Mouse (Mus musculus): ENCODE measurements around the gene Fbxw10. TPM values are rescaled to one million over a fixed set of nuclear protein-coding genes. Genes with fewer than 3 reads are reported as not detected.
A peak's percentile ranks its signal among the peaks of the same experiment; 100 is the strongest.

The Fbxw10 gene
- not detected for polyA plus RNA-seq (2012; fragmentation: generic; extraction: Trizol)

DNA sequence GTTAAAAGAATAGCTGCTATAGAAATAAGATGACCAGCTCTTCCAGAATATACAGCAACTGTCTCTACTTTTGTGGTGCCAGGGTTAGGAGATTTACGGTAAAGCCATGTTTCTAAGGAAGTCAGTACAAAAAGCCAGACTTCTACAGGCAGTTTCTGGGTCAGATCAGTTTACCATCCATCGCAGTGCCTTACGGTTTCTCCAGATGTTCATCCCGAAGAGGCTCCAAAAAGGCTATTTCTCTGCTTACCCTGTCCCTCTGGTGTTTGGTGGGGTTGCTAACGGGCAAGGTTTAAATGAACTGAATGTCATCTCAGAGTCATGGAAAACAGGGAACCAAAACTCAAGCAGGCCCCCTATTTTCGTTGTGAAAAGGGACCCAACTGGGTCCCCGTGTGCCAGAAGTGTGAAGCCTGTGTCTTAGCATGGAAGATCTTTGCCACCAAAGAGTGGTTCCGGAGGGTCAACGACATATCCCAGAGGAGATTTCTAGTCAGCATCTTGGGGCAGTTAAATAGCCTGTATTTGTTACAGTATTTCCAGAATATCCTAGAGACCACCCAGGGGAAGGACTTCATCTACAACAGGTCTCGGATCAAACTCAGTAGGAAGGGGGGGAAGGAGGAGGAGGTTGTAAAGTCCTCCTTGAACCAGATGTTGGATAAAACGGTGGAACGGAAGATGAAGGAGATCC, at the start of gene Fbxw10:
TSS of gene Fbxw10 (plus strand) at position 109 of the 694 bp plus-strand sequence.
- Histone ChIP-seq H3K4me3 (no peak within 1 kb of the TSS), H3ac (ENCODE audit: control insufficient read depth, insufficient read length) (no peak within 1 kb of the TSS), H3K79me2 (ENCODE audit: control insufficient read depth, insufficient read depth) (no peaks in the 10 kb centered on the region), H3K27me3 (ENCODE audit: control insufficient read depth, insufficient read depth, insufficient read length) (peaks cover 5% of the 10 kb centered on the region), H3K4me2 (ENCODE audit: low read depth) (peak within 1 kb of the TSS; percentile 46), H3K36me3 (ENCODE audit: control insufficient read depth, insufficient read depth) (peaks cover under 1% of the 10 kb centered on the region)
- no peak for TF ChIP-seq REST (IDR thresholded peaks at IDR 0.05; ENCODE audit: insufficient read depth, insufficient read length)
- no peak for TF ChIP-seq E2F4 (IDR thresholded peaks at IDR 0.05; ENCODE audit: insufficient read depth)
- TF ChIP-seq POLR2AphosphoS2 (IDR thresholded peaks at IDR 0.05; ENCODE audit: insufficient read length, low read depth), result no peak
- TF ChIP-seq USF1 (IDR thresholded peaks at IDR 0.05; ENCODE audit: low read depth), result no peak
- no peak for TF ChIP-seq MYOG (IDR thresholded peaks at IDR 0.05; ENCODE audit: control insufficient read depth in 1 of 3, insufficient read depth in 1 of 3, insufficient read length in 2 of 3, low read depth in 2 of 3)

DNA sequence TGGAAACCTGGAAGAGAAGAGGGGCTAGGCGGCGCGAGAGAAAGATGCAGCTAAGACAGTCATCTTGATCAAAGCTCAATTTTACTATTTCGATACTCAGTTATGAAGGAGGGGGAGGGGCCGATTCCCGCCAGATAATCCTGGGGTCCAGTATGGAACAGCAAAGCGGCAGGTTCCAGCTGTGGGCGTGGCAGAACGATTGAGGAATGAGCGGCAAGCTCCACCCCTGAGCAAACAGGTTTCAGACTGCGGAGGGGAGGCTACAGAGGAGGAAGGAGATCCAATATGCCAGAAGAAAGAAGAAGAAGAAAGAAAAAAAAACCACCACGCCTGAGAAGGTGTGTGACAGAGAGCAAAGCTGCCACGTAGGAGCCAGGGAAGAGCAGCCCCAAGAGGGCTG, 42.8 kb upstream of the Fbxw10 start:
- H3K4me2 ChIP-seq (ENCODE audit: low read depth), result no peak overlapping the region

DNA sequence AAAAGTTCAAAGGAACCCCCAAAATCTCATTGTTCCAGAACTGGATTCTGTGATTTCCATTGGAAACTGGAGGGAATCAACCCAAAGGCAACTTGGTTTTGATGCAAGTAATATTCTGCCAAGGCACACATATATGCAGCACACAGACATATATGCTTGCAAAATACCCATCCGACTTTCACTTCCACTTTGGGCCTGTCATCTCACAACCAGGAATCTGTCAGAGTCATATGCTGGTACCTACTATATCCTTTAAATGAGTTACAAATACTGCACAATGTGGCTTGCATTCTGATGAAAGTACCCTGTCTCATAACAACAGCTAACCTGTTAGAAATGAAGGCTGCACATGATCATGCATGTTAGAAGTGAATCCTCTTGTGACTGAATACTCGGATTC, 38.9 kb upstream of the Fbxw10 start:
- H3K79me2 ChIP-seq (ENCODE audit: control insufficient read depth, insufficient read depth), result no peaks in the 10 kb centered on the region
- no peaks in the 10 kb centered on the region for H3K36me3 ChIP-seq (ENCODE audit: control insufficient read depth, insufficient read depth)
- H3K27me3 ChIP-seq (ENCODE audit: control insufficient read depth, insufficient read depth, insufficient read length), result no peaks in the 10 kb centered on the region
- H3K4me2 ChIP-seq (ENCODE audit: low read depth), result no peak overlapping the region
- TF ChIP-seq REST (IDR thresholded peaks at IDR 0.05; ENCODE audit: insufficient read depth, insufficient read length) (no peak), SRF (IDR thresholded peaks at IDR 0.05; ENCODE audit: control insufficient read depth, insufficient read length, low read depth) (no peak), E2F4 (IDR thresholded peaks at IDR 0.05; ENCODE audit: insufficient read depth) (no peak), CEBPB (IDR thresholded peaks at IDR 0.05; ENCODE audit: insufficient read depth, poor library complexity, severe bottlenecking) (no peak), TCF3 (IDR thresholded peaks at IDR 0.05; ENCODE audit: insufficient read length, low read depth) (no peak), POLR2A (IDR thresholded peaks at IDR 0.05; ENCODE audit: insufficient read length, low read depth) (no peak), MYOD1 (IDR thresholded peaks at IDR 0.05; ENCODE audit: control insufficient read depth in 1 of 3, insufficient read length in 2 of 3, low read depth in 2 of 3) (no peak), MYOG (IDR thresholded peaks at IDR 0.05; ENCODE audit: control insufficient read depth in 1 of 3, insufficient read depth in 1 of 3, insufficient read length in 2 of 3, low read depth in 2 of 3) (no peak), MAX (IDR thresholded peaks at IDR 0.05; ENCODE audit: low read depth) (no peak), TCF12 (IDR thresholded peaks at IDR 0.05; ENCODE audit: insufficient read depth, poor library complexity, severe bottlenecking) (no peak), POLR2AphosphoS2 (IDR thresholded peaks at IDR 0.05; ENCODE audit: insufficient read length, low read depth) (no peak)
- H3ac ChIP-seq (ENCODE audit: control insufficient read depth, insufficient read length), result no peak overlapping the region
- no peak overlapping the region for H3K4me3 ChIP-seq

More for the DNA sequence above, 42.8 kb upstream of the Fbxw10 start:
- Histone ChIP-seq H3K36me3 (ENCODE audit: control insufficient read depth, insufficient read depth) (no peaks in the 10 kb centered on the region), H3K27me3 (ENCODE audit: control insufficient read depth, insufficient read depth, insufficient read length) (no peaks in the 10 kb centered on the region), H3K4me3 (no peak overlapping the region), H3ac (ENCODE audit: control insufficient read depth, insufficient read length) (no peak overlapping the region), H3K79me2 (ENCODE audit: control insufficient read depth, insufficient read depth) (no peaks in the 10 kb centered on the region)
- TF ChIP-seq REST (IDR thresholded peaks at IDR 0.05; ENCODE audit: insufficient read depth, insufficient read length) (no peak), TCF12 (IDR thresholded peaks at IDR 0.05; ENCODE audit: insufficient read depth, poor library complexity, severe bottlenecking) (no peak), CEBPB (IDR thresholded peaks at IDR 0.05; ENCODE audit: insufficient read depth, poor library complexity, severe bottlenecking) (no peak), TCF3 (IDR thresholded peaks at IDR 0.05; ENCODE audit: insufficient read length, low read depth) (no peak), USF1 (IDR thresholded peaks at IDR 0.05; ENCODE audit: low read depth) (no peak), MYOG (IDR thresholded peaks at IDR 0.05; ENCODE audit: control insufficient read depth in 1 of 3, insufficient read depth in 1 of 3, insufficient read length in 2 of 3, low read depth in 2 of 3) (no peak), MYOD1 (IDR thresholded peaks at IDR 0.05; ENCODE audit: control insufficient read depth in 1 of 3, insufficient read length in 2 of 3, low read depth in 2 of 3) (no peak), MAX (IDR thresholded peaks at IDR 0.05; ENCODE audit: low read depth) (no peak)

DNA sequence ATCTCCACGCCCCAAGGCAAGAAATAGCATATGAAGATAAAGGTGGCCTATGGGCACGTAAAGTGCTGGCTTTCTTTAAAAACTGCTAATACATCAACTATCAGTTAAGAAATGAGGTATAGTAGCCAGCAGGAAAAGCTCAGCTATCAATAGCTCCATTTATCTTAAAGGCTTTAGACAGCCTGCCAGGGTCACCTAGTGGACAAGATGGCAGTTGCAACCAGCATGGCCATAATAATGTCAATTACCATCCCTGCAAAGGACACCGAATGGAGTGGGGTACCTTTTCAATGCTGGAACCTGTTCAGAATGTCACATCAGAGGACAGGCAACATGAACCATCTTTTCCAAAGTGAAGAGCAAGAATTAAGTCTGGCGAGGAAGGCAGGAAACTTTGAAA, 37.7 kb upstream of the Fbxw10 start:
- no peak for TF ChIP-seq REST (IDR thresholded peaks at IDR 0.05; ENCODE audit: insufficient read depth, insufficient read length)
- no peak for TF ChIP-seq MYOD1 (IDR thresholded peaks at IDR 0.05; ENCODE audit: control insufficient read depth in 1 of 3, insufficient read length in 2 of 3, low read depth in 2 of 3)
- TF ChIP-seq E2F4 (IDR thresholded peaks at IDR 0.05; ENCODE audit: insufficient read depth), result no peak
- no peak for TF ChIP-seq SRF (IDR thresholded peaks at IDR 0.05; ENCODE audit: control insufficient read depth, insufficient read length, low read depth)
- Histone ChIP-seq H3K36me3 (ENCODE audit: control insufficient read depth, insufficient read depth) (no peaks in the 10 kb centered on the region), H3K4me2 (ENCODE audit: low read depth) (no peak overlapping the region)

DNA sequence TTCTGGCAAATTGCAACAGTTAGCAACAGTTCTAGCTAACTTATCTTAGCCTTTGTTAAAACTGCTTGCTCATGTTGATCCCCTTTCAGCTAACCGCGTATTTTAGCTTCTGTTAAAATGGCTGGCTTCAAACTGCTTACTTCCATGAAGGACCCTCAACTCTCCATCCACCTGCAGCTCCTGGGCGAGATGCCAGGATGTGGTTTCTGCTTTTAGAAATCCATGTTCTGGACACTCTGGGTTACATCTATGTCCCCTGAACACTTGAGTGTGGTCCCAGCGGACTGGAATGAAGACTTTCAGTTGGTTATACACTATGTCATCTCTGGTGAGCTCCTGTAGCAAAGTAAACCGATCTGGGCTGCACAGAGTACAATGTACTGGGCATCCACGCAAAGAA, 34.6 kb upstream of the Fbxw10 start:
- Histone ChIP-seq H3ac (ENCODE audit: control insufficient read depth, insufficient read length) (no peak overlapping the region), H3K4me3 (no peak overlapping the region), H3K79me2 (ENCODE audit: control insufficient read depth, insufficient read depth) (no peaks in the 10 kb centered on the region), H3K4me2 (ENCODE audit: low read depth) (no peak overlapping the region), H3K27me3 (ENCODE audit: control insufficient read depth, insufficient read depth, insufficient read length) (no peaks in the 10 kb centered on the region), H3K36me3 (ENCODE audit: control insufficient read depth, insufficient read depth) (no peaks in the 10 kb centered on the region)
- TF ChIP-seq MAX (IDR thresholded peaks at IDR 0.05; ENCODE audit: low read depth) (no peak), POLR2A (IDR thresholded peaks at IDR 0.05; ENCODE audit: insufficient read length, low read depth) (no peak), TCF12 (IDR thresholded peaks at IDR 0.05; ENCODE audit: insufficient read depth, poor library complexity, severe bottlenecking) (no peak), CEBPB (IDR thresholded peaks at IDR 0.05; ENCODE audit: insufficient read depth, poor library complexity, severe bottlenecking) (no peak), MYOD1 (IDR thresholded peaks at IDR 0.05; ENCODE audit: control insufficient read depth in 1 of 3, insufficient read length in 2 of 3, low read depth in 2 of 3) (no peak)

More for the DNA sequence above, 37.7 kb upstream of the Fbxw10 start:
- Histone ChIP-seq H3ac (ENCODE audit: control insufficient read depth, insufficient read length) (no peak overlapping the region), H3K27me3 (ENCODE audit: control insufficient read depth, insufficient read depth, insufficient read length) (no peaks in the 10 kb centered on the region), H3K79me2 (ENCODE audit: control insufficient read depth, insufficient read depth) (no peaks in the 10 kb centered on the region), H3K4me3 (no peak overlapping the region)

Data from myocyte (in vitro differentiated cells).